Mouse (Mus musculus) small intestine, adult 2 months (tissue): ENCODE measurements at regions not wholly inside any gene's neighbourhood (a gene's known extent, or its start where the extent isn't known, plus 50 kb on each side); places are given as distances from the start of the nearest gene placed in this dataset.

Experiments
- H3K27ac ChIP-seq: fragments of 200-500 bp; 2 replicates; pipeline ENCODE4 v1.5.1; 2012; ENCODE audit warnings: low read depth, low read length, control low read depth, inconsistent platforms; ENCODE audit not compliant: insufficient read depth
- H3K27me3 ChIP-seq: fragments of 200-500 bp; 2 replicates; pipeline ENCODE4 v1.6.1; 2012; ENCODE audit warnings: mild to moderate bottlenecking, moderate library complexity, low read length, inconsistent platforms; ENCODE audit not compliant: control insufficient read depth, insufficient read depth
- H3K36me3 ChIP-seq: fragments of 200-500 bp; 2 replicates; pipeline ENCODE4 v1.6.1; 2012; ENCODE audit warnings: mild to moderate bottlenecking, low read length, control low read depth, inconsistent platforms; ENCODE audit not compliant: control insufficient read depth, insufficient read depth
- H3K4me1 ChIP-seq: fragments of 200-500 bp; 2 replicates; pipeline ENCODE4 v1.6.1; 2012; ENCODE audit warnings: low read length, inconsistent platforms, mixed read lengths; ENCODE audit not compliant: control insufficient read depth, insufficient read depth, insufficient read length
- H3K4me3 ChIP-seq: fragments of 200-500 bp; 2 replicates; pipeline ENCODE4 v1.5.1; 2012; ENCODE audit warnings: low read depth, mild to moderate bottlenecking, control low read depth, inconsistent platforms, low read length, moderate library complexity
- CTCF ChIP-seq: fragments of 200-500 bp; IDR thresholded peaks from 2 replicates; pipeline ENCODE4 v1.5.1; 2012; ENCODE audit warnings: low read depth, mild to moderate bottlenecking, control low read depth, inconsistent platforms, low read length, moderate library complexity, mixed read lengths; ENCODE audit not compliant: insufficient replicate concordance, insufficient read length; ENCODE audit errors: extremely low read depth
- POLR2A ChIP-seq: fragments of 200-500 bp; IDR thresholded peaks from 2 replicates; pipeline ENCODE4 v1.6.1; 2012; ENCODE audit warnings: low read depth, mild to moderate bottlenecking, control low read depth, inconsistent platforms, low read length, moderate library complexity
- WGBS: fragments of 180-500 bp; shearing (Covaris S2); methylation state at CpG from one replicate; pipeline ENCODE4 v1.1.7; 2018; 5-methylcytosine and 5-hydroxymethylcytosine counted together

DNA sequence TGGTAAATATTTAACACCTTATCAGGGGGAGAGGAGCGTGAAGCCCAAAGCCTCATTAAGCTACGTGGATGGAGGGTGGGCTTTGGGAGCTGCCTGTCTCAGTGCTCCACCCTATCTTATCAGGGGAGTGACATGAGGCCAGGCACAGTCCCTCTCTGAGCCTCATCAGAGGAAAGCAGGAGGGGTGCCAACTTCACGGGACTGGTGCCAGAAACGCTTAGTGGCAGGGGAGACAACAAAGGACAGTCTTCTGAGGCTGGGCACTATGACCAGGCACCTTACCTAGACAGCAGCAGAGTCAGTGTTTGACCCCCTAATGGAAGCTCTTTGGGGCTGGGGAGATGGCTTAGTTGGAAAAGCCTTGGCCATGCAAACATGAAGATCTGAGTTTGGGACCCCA, 49.9 kb upstream of the 3110018I06Rik start:
- 19% methylated on average over 4 of the region's 4 CpGs for WGBS
- Histone ChIP-seq H3K27me3 (no peaks in the 10 kb centered on the region), H3K36me3 (no peaks in the 10 kb centered on the region), H3K4me1 (no peaks in the 10 kb centered on the region), H3K4me3 (no peak overlapping the region), H3K27ac (no peak overlapping the region)
- TF ChIP-seq POLR2A (no peak), CTCF (no peak)
